In genomic region chr2:80409893-80410574, GRCm38 (mm10) we compare ENCODE assay signal across 13 mouse cellular contexts. TPM values are rescaled to one million over a fixed set of nuclear protein-coding genes. Genes with fewer than 3 reads are reported as not detected.
DNase-seq lines count a peak whose midpoint lies in the region; ATAC-seq and TF ChIP-seq lines count a peak whose summit lies in the region.
"Had no signal": no experiment of that assay in that cellular context is flagged by ENCODE, and none has a peak within 500 bp of the region (broad histone marks: within the 10 kb centered on the region; RNA-seq: fewer than 3 reads in every experiment).

No protein-coding gene starts in this region.

- H3K27me3 ChIP-seq in forebrain, embryonic 10.5 days (ENCODE audit: poor library complexity, severe bottlenecking): peaks cover 25% of the 10 kb centered on the region
- no peaks in the 10 kb centered on the region for H3K27me3 ChIP-seq in forebrain, embryonic 14.5 days (replicated peaks; ENCODE audit: control insufficient read depth, insufficient read depth, low read length)
- H3K27me3 ChIP-seq in limb, embryonic 12.5 days: no peaks in the 10 kb centered on the region
- H3K27me3 ChIP-seq in heart, embryonic 12.5 days (replicated peaks): no peaks in the 10 kb centered on the region
- no peaks in the 10 kb centered on the region for H3K27me3 ChIP-seq in heart, embryonic 11.5 days (ENCODE audit: control insufficient read depth, insufficient read depth, low read length)
- H3K27me3 ChIP-seq: heart, embryonic 13.5 days had no signal

- intact Hi-C loops in left cerebral cortex, adult 2 months (cut with DNase I): no loop called here

- H3K4me2 ChIP-seq in forebrain, embryonic 14.5 days (ENCODE audit: low read length): no peak overlapping the region
- H3K4me2 ChIP-seq in limb, embryonic 12.5 days: peak overlapping the region; percentile 30
- no peak overlapping the region for H3K4me2 ChIP-seq in heart, embryonic 12.5 days
- H3K4me2 ChIP-seq in heart, embryonic 11.5 days: no peak overlapping the region
- H3K4me2 ChIP-seq: heart, embryonic 13.5 days had no signal

- TF ChIP-seq CTCF in left cerebral cortex, adult 2 months (IDR thresholded peaks at IDR 0.05): no peak

- H3K9me3 ChIP-seq in forebrain, embryonic 10.5 days: no peaks in the 10 kb centered on the region
- H3K9me3 ChIP-seq in forebrain, embryonic 14.5 days (replicated peaks; ENCODE audit: control insufficient read depth, low read length): no peaks in the 10 kb centered on the region
- H3K9me3 ChIP-seq in limb, embryonic 12.5 days: no peaks in the 10 kb centered on the region
- H3K9me3 ChIP-seq in heart, embryonic 12.5 days (replicated peaks): no peaks in the 10 kb centered on the region
- no peaks in the 10 kb centered on the region for H3K9me3 ChIP-seq in heart, embryonic 11.5 days (replicated peaks; ENCODE audit: control insufficient read depth, low read length)
- H3K9me3 ChIP-seq: heart, embryonic 13.5 days had no signal

- 71% methylated on average over 12 of the region's 12 CpGs for WGBS in forebrain, embryonic 10.5 days
- 77% methylated on average over 12 of the region's 12 CpGs for WGBS in forebrain, embryonic 14.5 days
- 19% methylated on average over 12 of the region's 12 CpGs for WGBS in limb, embryonic 12.5 days
- 77% methylated on average over 12 of the region's 12 CpGs for WGBS in heart, embryonic 12.5 days
- 77% methylated on average over 12 of the region's 12 CpGs for WGBS in heart, embryonic 11.5 days (ENCODE audit: insufficient replicate concordance)

- no peak overlapping the region for H3K4me3 ChIP-seq in forebrain, embryonic 10.5 days
- no peak overlapping the region for H3K4me3 ChIP-seq in forebrain, embryonic 14.5 days (ENCODE audit: low read depth, low read length)
- no peak overlapping the region for H3K4me3 ChIP-seq in limb, embryonic 12.5 days (replicated peaks)
- no peak overlapping the region for H3K4me3 ChIP-seq in left cerebral cortex, adult 2 months
- no peak overlapping the region for H3K4me3 ChIP-seq in heart, embryonic 12.5 days
- no peak overlapping the region for H3K4me3 ChIP-seq in heart, embryonic 11.5 days (ENCODE audit: low read depth, low read length)
- H3K4me3 ChIP-seq: heart, embryonic 13.5 days had no signal

- H3K4me1 ChIP-seq in forebrain, embryonic 10.5 days: peaks cover 19% of the 10 kb centered on the region
- H3K4me1 ChIP-seq in forebrain, embryonic 14.5 days (ENCODE audit: control insufficient read depth, insufficient read depth, low read length): no peaks in the 10 kb centered on the region
- H3K4me1 ChIP-seq in limb, embryonic 12.5 days (replicated peaks): peaks cover 73% of the 10 kb centered on the region
- no peaks in the 10 kb centered on the region for H3K4me1 ChIP-seq in heart, embryonic 12.5 days (replicated peaks)
- H3K4me1 ChIP-seq in heart, embryonic 11.5 days (ENCODE audit: control insufficient read depth, insufficient read depth, low read length): no peaks in the 10 kb centered on the region

- no peaks in the 10 kb centered on the region for H3K36me3 ChIP-seq in forebrain, embryonic 10.5 days (replicated peaks)
- H3K36me3 ChIP-seq in forebrain, embryonic 14.5 days (ENCODE audit: control insufficient read depth, insufficient read depth, low read length): no peaks in the 10 kb centered on the region
- peaks cover 3% of the 10 kb centered on the region; the same call in 1 of the 2 replicates for H3K36me3 ChIP-seq in limb, embryonic 12.5 days
- no peaks in the 10 kb centered on the region for H3K36me3 ChIP-seq in heart, embryonic 12.5 days
- no peaks in the 10 kb centered on the region for H3K36me3 ChIP-seq in heart, embryonic 11.5 days (ENCODE audit: control insufficient read depth, insufficient read depth, low read length)
- H3K36me3 ChIP-seq: heart, embryonic 13.5 days had no signal

- no peak overlapping the region for H3K9ac ChIP-seq in forebrain, embryonic 14.5 days (ENCODE audit: low read length)
- no peak overlapping the region for H3K9ac ChIP-seq in limb, embryonic 12.5 days (replicated peaks)
- no peak overlapping the region for H3K9ac ChIP-seq in heart, embryonic 12.5 days
- no peak overlapping the region for H3K9ac ChIP-seq in heart, embryonic 11.5 days (ENCODE audit: low read depth, low read length)
- H3K9ac ChIP-seq: heart, embryonic 13.5 days had no signal

- DNase-seq in forebrain, embryonic 10.5 days (ENCODE audit: extremely low spot score, low spot score): peak; percentile 24
- no peak for DNase-seq in forebrain, embryonic 14.5 days (ENCODE audit: low spot score)
- DNase-seq in embryo, embryonic 11.5 days (ENCODE audit: low read depth, low spot score): peak; percentile 57
- peak; percentile 37 to 64 for DNase-seq in kidney, adult 8-10 months
- DNase-seq in left cerebral cortex, adult 2 months (ENCODE audit: extremely low spot score in 1 of 2, low spot score in 2 of 2): no peak
- DNase-seq: cerebellum, postnatal 25 days; liver; thymus, adult 2 months had no signal

- H3K27ac ChIP-seq in forebrain, embryonic 10.5 days: no peak overlapping the region
- H3K27ac ChIP-seq in forebrain, embryonic 14.5 days (ENCODE audit: low read depth, low read length): no peak overlapping the region
- peak overlapping the region; percentile 72 for H3K27ac ChIP-seq in limb, embryonic 12.5 days
- no peak overlapping the region for H3K27ac ChIP-seq in left cerebral cortex, adult 2 months
- H3K27ac ChIP-seq in heart, embryonic 12.5 days (ENCODE audit: poor library complexity, severe bottlenecking): no peak overlapping the region
- no peak overlapping the region for H3K27ac ChIP-seq in heart, embryonic 11.5 days (ENCODE audit: low read depth, low read length)
- H3K27ac ChIP-seq: heart, embryonic 13.5 days had no signal

- ATAC-seq in forebrain, embryonic 14.5 days: no peak
- ATAC-seq in limb, embryonic 12.5 days (ENCODE audit: insufficient number of reproducible peaks, insufficient read depth, low FRiP score, low TSS enrichment, low read depth): peak; percentile 86
- no peak for ATAC-seq in heart, embryonic 12.5 days (ENCODE audit: insufficient number of reproducible peaks, low FRiP score)
- no peak for ATAC-seq in heart, embryonic 11.5 days (replicated peaks; ENCODE audit: insufficient number of reproducible peaks, low FRiP score, low TSS enrichment)
- ATAC-seq: activated CD4-positive, CD25-positive, alpha-beta regulatory T cell, adult 4 months had no signal

RNA-seq across cellular contexts. Expression of gene Frzb, which starts 37.4 kb away (rescaled TPM):
- polyA plus RNA-seq in forebrain, embryonic 10.5 days (2016; fragmentation: Nextera tagmentation; extraction: Ambion mirVana): 17.0 and 19.6 TPM in 2 replicates
- 2.9 and 3.4 TPM in 2 replicates for polyA plus RNA-seq in forebrain, embryonic 14.5 days (2014; fragmentation: Nextera tagmentation; extraction: Ambion mirVana)
- 54.7 and 56.2 TPM in 2 replicates for polyA plus RNA-seq in limb, embryonic 12.5 days (2016; fragmentation: Nextera tagmentation; extraction: Ambion mirVana)
- total RNA-seq in left cerebral cortex, adult 2 months (2021): 10 to 100 TPM; 28.3 to 29.8 TPM
- polyA plus RNA-seq in heart, embryonic 12.5 days (2016; fragmentation: Nextera tagmentation; extraction: Ambion mirVana): 8.7 and 9.4 TPM in 2 replicates
- 8.6 and 10.1 TPM in 2 replicates for polyA plus RNA-seq in heart, embryonic 11.5 days (2014; fragmentation: Nextera tagmentation; extraction: Ambion mirVana)
- polyA plus RNA-seq: activated CD4-positive, CD25-positive, alpha-beta regulatory T cell, adult 4 months had no signal

Comparison
In these comparisons a context has a peak if more than half of its experiments do, and no peak if none do; other contexts are left out.
1. DNase-seq: peak in forebrain, embryonic 10.5 days (single experiment), embryo, embryonic 11.5 days (single experiment) and kidney, adult 8-10 months (2 of 2); none in forebrain, embryonic 14.5 days (single experiment) and left cerebral cortex, adult 2 months (0 of 2).